Mouse (Mus musculus): ENCODE results near the gene Lrrc42. TPM values are rescaled to one million over a fixed set of nuclear protein-coding genes. Genes with fewer than 3 reads are reported as not detected.

Lrrc42 gene
- polyA plus RNA-seq, 1 experiment: 28.6 TPM

- Histone ChIP-seq H3K36me3 (ENCODE audit: control insufficient read depth, insufficient read depth, low read length) (peaks cover 1% of the 10 kb centered on the region; the same call in 1 of the 2 replicates), H3K27me3 (ENCODE audit: control insufficient read depth, insufficient read depth, low read length) (no peaks in the 10 kb centered on the region), H3K4me3 (ENCODE audit: control insufficient read depth, low read depth, low read length) (no peak overlapping the region), H3K4me1 (ENCODE audit: control insufficient read depth, insufficient read depth, low read length) (no peaks in the 10 kb centered on the region), H3K27ac (ENCODE audit: control insufficient read depth, insufficient read depth, low read depth, low read length) (no peak overlapping the region)
- TF ChIP-seq POLR2A (IDR thresholded peaks at IDR 0.05; ENCODE audit: control insufficient read depth, low read depth, low read length) (no peak), CTCF (IDR thresholded peaks at IDR 0.05; ENCODE audit: control insufficient read depth, insufficient read depth, insufficient replicate concordance, low read depth, low read length) (no peak)
These were observed 56.9 kb downstream of the Lrrc42 start for GRCm38 (mm10) chr4:107196454-107196853.

- Histone ChIP-seq H3K27me3 (ENCODE audit: control insufficient read depth, insufficient read depth, low read length) (no peaks in the 10 kb centered on the region), H3K36me3 (ENCODE audit: control insufficient read depth, insufficient read depth, low read length) (peaks cover 1% of the 10 kb centered on the region; the same call in 1 of the 2 replicates), H3K27ac (ENCODE audit: control insufficient read depth, insufficient read depth, low read depth, low read length) (no peak overlapping the region), H3K4me3 (ENCODE audit: control insufficient read depth, low read depth, low read length) (no peak overlapping the region), H3K4me1 (ENCODE audit: control insufficient read depth, insufficient read depth, low read length) (no peaks in the 10 kb centered on the region)
- TF ChIP-seq POLR2A (IDR thresholded peaks at IDR 0.05; ENCODE audit: control insufficient read depth, low read depth, low read length) (no peak), CTCF (IDR thresholded peaks at IDR 0.05; ENCODE audit: control insufficient read depth, insufficient read depth, insufficient replicate concordance, low read depth, low read length) (no peak)
These were observed 59.5 kb downstream of the Lrrc42 start for GRCm38 (mm10) chr4:107193841-107194240.

DNA sequence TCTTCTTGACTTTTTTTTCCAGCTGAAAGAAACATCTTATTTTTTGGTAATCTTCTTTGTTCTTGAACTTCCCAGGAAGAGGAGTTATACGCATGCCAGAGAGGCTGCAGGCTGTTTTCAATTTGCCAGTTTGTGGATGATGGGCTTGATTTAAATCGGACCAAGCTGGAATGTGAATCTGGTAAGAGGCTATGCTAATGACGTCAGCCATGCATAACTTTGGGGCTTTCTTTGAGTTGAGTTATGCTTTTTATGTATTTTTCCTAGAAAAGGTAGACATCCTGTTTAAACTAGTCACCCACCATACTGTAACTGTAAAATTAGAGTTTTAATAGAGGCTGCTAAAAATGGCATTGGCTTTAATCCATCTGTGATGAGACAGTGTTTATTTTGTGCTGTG, 67.6 kb downstream of the Lrrc42 start:
- Histone ChIP-seq H3K36me3 (ENCODE audit: control insufficient read depth, insufficient read depth, low read length) (no peaks in the 10 kb centered on the region; the same call in 1 of the 2 replicates), H3K4me3 (ENCODE audit: control insufficient read depth, low read depth, low read length) (no peak overlapping the region), H3K27ac (ENCODE audit: control insufficient read depth, insufficient read depth, low read depth, low read length) (no peak overlapping the region), H3K4me1 (ENCODE audit: control insufficient read depth, insufficient read depth, low read length) (no peaks in the 10 kb centered on the region), H3K27me3 (ENCODE audit: control insufficient read depth, insufficient read depth, low read length) (no peaks in the 10 kb centered on the region)
- TF ChIP-seq CTCF (IDR thresholded peaks at IDR 0.05; ENCODE audit: control insufficient read depth, insufficient read depth, insufficient replicate concordance, low read depth, low read length) (no peak), POLR2A (IDR thresholded peaks at IDR 0.05; ENCODE audit: control insufficient read depth, low read depth, low read length) (no peak)

Other genes with a start within 250 kb of the Lrrc42 start
- gene Mrpl37, start 186.7 kb downstream of the Lrrc42 start, polyA plus RNA-seq (2012; rRNA removed): 73.8 and 74.4 TPM in 2 replicates
- gene Cyb5rl, start 186.5 kb downstream of the Lrrc42 start, polyA plus RNA-seq (2012; rRNA removed): 5.7 and 7.2 TPM in 2 replicates
- gene Cdcp2, start 156.6 kb downstream of the Lrrc42 start, polyA plus RNA-seq (2012; rRNA removed): not detected in 2 replicates
- gene Tmem59, start 75.1 kb downstream of the Lrrc42 start, polyA plus RNA-seq (2012; rRNA removed): 77.0 and 92.8 TPM in 2 replicates
- gene Tceanc2, start 74.4 kb downstream of the Lrrc42 start, polyA plus RNA-seq (2012; rRNA removed): 11.0 and 15.9 TPM in 2 replicates
- 0.41 and 0.59 TPM in 2 replicates for gene Ldlrad1, start 44.4 kb downstream of the Lrrc42 start, polyA plus RNA-seq (2012; rRNA removed)
- 8.8 and 11.9 TPM in 2 replicates for gene Hspb11, start 61 bp upstream of the Lrrc42 start, polyA plus RNA-seq (2012; rRNA removed)
- gene Dio1, start 53.6 kb upstream of the Lrrc42 start, polyA plus RNA-seq (2012; rRNA removed): 0.12 TPM in 1 of 2 replicates, not detected in the other
- gene Yipf1, start 60.8 kb upstream of the Lrrc42 start, polyA plus RNA-seq (2012; rRNA removed): 48.8 and 52.5 TPM in 2 replicates
- gene Ndc1, start 114.3 kb upstream of the Lrrc42 start, polyA plus RNA-seq (2012; rRNA removed): 18.9 and 20.5 TPM in 2 replicates
- gene Glis1, start 181.1 kb upstream of the Lrrc42 start, polyA plus RNA-seq (2012; rRNA removed): 2.6 and 2.8 TPM in 2 replicates